Mouse (Mus musculus) brain, embryonic 14.5 days (tissue): ENCODE results near the gene Trim37.

Experiments used
- CTCF ChIP-seq: fragments of 200-500 bp; IDR thresholded peaks from 2 replicates; pipeline ENCODE4 v1.5.1; 2012; ENCODE audit warnings: inconsistent platforms, mild to moderate bottlenecking, moderate library complexity, borderline replicate concordance; ENCODE audit not compliant: insufficient read depth, insufficient read length; ENCODE audit errors: extremely low read depth
- POLR2A ChIP-seq: fragments of 200-500 bp; IDR thresholded peaks from 2 replicates; pipeline ENCODE4 v1.6.1; 2012; ENCODE audit warnings: mild to moderate bottlenecking, inconsistent platforms, borderline replicate concordance; ENCODE audit not compliant: poor library complexity, insufficient read depth, insufficient read length, severe bottlenecking; ENCODE audit errors: extremely low read depth

- TF ChIP-seq POLR2A = no peak
- TF ChIP-seq CTCF = no peak
Measured at GRCm38 (mm10) chr11:87108409-87108754, 18.5 kb upstream of the Trim37 start, which contains the start of gene Prr11.
